Comparison of ENCODE assay signal across 8 mouse cellular contexts in genomic region chr4:59188802-59189545, GRCm38 (mm10). TPM values are rescaled to one million over a fixed set of nuclear protein-coding genes. Genes with fewer than 3 reads are reported as not detected.
DNase-seq lines count a peak whose midpoint lies in the region; ATAC-seq and TF ChIP-seq lines count a peak whose summit lies in the region.

Ugcg (plus strand) TSS chr4:59189257.

- peaks cover 45% of the 10 kb centered on the region for H3K79me2 ChIP-seq in macrophage (ENCODE audit: inconsistent target)

- peaks cover 25% of the 10 kb centered on the region for H3K4me1 ChIP-seq in hindbrain, embryonic 15.5 days (replicated peaks)

- peak within 1 kb of the TSS; percentile 94 for H3K4me3 ChIP-seq in hindbrain, embryonic 15.5 days
- H3K4me3 ChIP-seq in left cerebral cortex, adult 2 months: peak within 1 kb of the TSS; percentile 89
- peak within 1 kb of the TSS; percentile 90 for H3K4me3 ChIP-seq in macrophage (ENCODE audit: inconsistent target)

- H3K27ac ChIP-seq in hindbrain, embryonic 15.5 days (replicated peaks): peak within 1 kb of the TSS; percentile 99
- H3K27ac ChIP-seq in left cerebral cortex, adult 2 months: peak within 1 kb of the TSS; percentile 92
- peak within 1 kb of the TSS; percentile 66 for H3K27ac ChIP-seq in macrophage

- peak within 1 kb of the TSS; percentile 98 for H3K9ac ChIP-seq in hindbrain, embryonic 15.5 days

- under 1% methylated on average over 51 of the region's 99 CpGs for WGBS in hindbrain, embryonic 15.5 days
- WGBS in macrophage (ENCODE audit: missing documents): under 1% methylated on average over 72 of the region's 99 CpGs

- ATAC-seq in hindbrain, embryonic 15.5 days (ENCODE audit: low FRiP score, low read depth): peak; percentile 94

- no peaks in the 10 kb centered on the region for H3K9me3 ChIP-seq in hindbrain, embryonic 15.5 days

- TF ChIP-seq CTCF in left cerebral cortex, adult 2 months (IDR thresholded peaks at IDR 0.05): no peak

- peak; percentile 70 for DNase-seq in T-cell, adult 2 months (ENCODE audit: low spot score)
- peak; percentile 73 to 81 for DNase-seq in cerebellum, postnatal 36 days
- DNase-seq in gastrocnemius, adult 18-20 months (ENCODE audit: low spot score): peak; percentile 71
- peak; percentile 73 to 74 for DNase-seq in left cerebral cortex, adult 2 months (ENCODE audit: extremely low spot score in 1 of 2, low spot score in 2 of 2)
- DNase-seq in right cerebral cortex, adult 18-20 months: peak; percentile 74
- peak; percentile 76 for DNase-seq in urinary bladder, postnatal 14 days (ENCODE audit: low spot score)

- peak within 1 kb of the TSS; percentile 53 for H3K4me2 ChIP-seq in hindbrain, embryonic 15.5 days

- H3K36me3 ChIP-seq in hindbrain, embryonic 15.5 days: no peaks in the 10 kb centered on the region
- H3K36me3 ChIP-seq in macrophage (ENCODE audit: inconsistent target): no peaks in the 10 kb centered on the region

- intact Hi-C loops in left cerebral cortex, adult 2 months (cut with DNase I): loop anchor here (1.0 to 10.0 kb wide), 4 partner anchors 154 to 378 kb away; partner anchors contain the start of genes Gng10 and Ptbp3

- no peaks in the 10 kb centered on the region for H3K27me3 ChIP-seq in hindbrain, embryonic 15.5 days

RNA-seq across cellular contexts. Expression of gene Ugcg, which starts in this region (rescaled TPM):
- 1 to 10 TPM; 5.5 to 6.2 TPM for total RNA-seq in gastrocnemius, adult 18-20 months (2021)
- polyA plus RNA-seq in hindbrain, embryonic 15.5 days (2015; fragmentation: Nextera tagmentation; extraction: Ambion mirVana): 15.0 and 15.3 TPM in 2 replicates
- 10 to 100 TPM; 79.8 to 90.3 TPM for total RNA-seq in left cerebral cortex, adult 2 months (2021)
- total RNA-seq in macrophage (2018; cell fraction: chromatin; rRNA removed): 100 to 1,000 TPM in 3 of 26 experiments, 10 to 100 TPM in 23; 21.0 to 221 (median 44.9) TPM
- 10 to 100 TPM; 16.2 to 84.2 (median 24.2) TPM for total RNA-seq in macrophage (2018; cell fraction: cytosol; rRNA removed)
- total RNA-seq in macrophage (2018; cell fraction: nucleus; rRNA removed): 100 to 1,000 TPM in 5 of 26 experiments, 10 to 100 TPM in 21; 35.4 to 162 (median 50.0) TPM
- polyA plus RNA-seq in macrophage (2018): 15.3 to 16.7 TPM (median 16.4 TPM) in 3 replicates

Comparison
In these comparisons a context has a peak if more than half of its experiments do, and no peak if none do; other contexts are left out.
1. Peak in every context shown above with its lines: DNase-seq, ATAC-seq, H3K4me3 ChIP-seq and H3K27ac ChIP-seq.
2. RNA of gene Ugcg (total RNA-seq): 79.8 to 90.3 TPM in left cerebral cortex, adult 2 months; 5.5 to 6.2 TPM in gastrocnemius, adult 18-20 months; every median in the first group is over 10 times any median in the second.